Mouse (Mus musculus) myocyte (in vitro differentiated cells): ENCODE results near the gene Slc25a41. TPM values are rescaled to one million over a fixed set of nuclear protein-coding genes. Genes with fewer than 3 reads are reported as not detected.

Experiments
- H3K27me3 ChIP-seq: one replicate; pipeline ENCODE4 v1.6.1; 2011; ENCODE audit not compliant: control insufficient read depth, insufficient read depth, insufficient read length
- H3K36me3 ChIP-seq: one replicate; pipeline ENCODE4 v1.6.1; 2011; ENCODE audit not compliant: control insufficient read depth, insufficient read depth
- H3K4me2 ChIP-seq: one replicate; pipeline ENCODE4 v1.6.1; 2011; ENCODE audit warnings: low read depth, control low read depth
- H3K4me3 ChIP-seq: one replicate; pipeline ENCODE4 v1.5.1; 2011; ENCODE audit warnings: mild to moderate bottlenecking, control low read depth, moderate library complexity
- H3K79me2 ChIP-seq: one replicate; pipeline ENCODE4 v1.6.1; 2011; ENCODE audit not compliant: control insufficient read depth, insufficient read depth
- H3ac ChIP-seq: one replicate; pipeline ENCODE4 v1.6.1; 2011; ENCODE audit not compliant: control insufficient read depth, insufficient read length
- CEBPB ChIP-seq: IDR thresholded peaks from 2 replicates; pipeline ENCODE4 v1.6.1; 2011; ENCODE audit warnings: mild to moderate bottlenecking, moderate library complexity; ENCODE audit not compliant: poor library complexity, insufficient read depth, severe bottlenecking
- E2F4 ChIP-seq: IDR thresholded peaks from one replicate; pipeline ENCODE4 v1.6.1; 2011; ENCODE audit warnings: mild to moderate bottlenecking, control low read depth, moderate library complexity; ENCODE audit not compliant: insufficient read depth
- MAX ChIP-seq: IDR thresholded peaks from one replicate; pipeline ENCODE4 v1.6.1; 2011; ENCODE audit warnings: low read depth, mild to moderate bottlenecking, control low read depth
- MYOD1 ChIP-seq, 3 experiments: IDR thresholded peaks; one replicate each; pipeline ENCODE4 v1.6.1; 2011; ENCODE audit warnings: control low read depth in 2 of 3, low read depth in 2 of 3, mild to moderate bottlenecking in 2 of 3, moderate library complexity in 1 of 3; ENCODE audit not compliant: insufficient read length in 2 of 3, control insufficient read depth in 1 of 3
- MYOG ChIP-seq, 3 experiments: IDR thresholded peaks; one replicate each; pipeline ENCODE4 v1.6.1; 2011; ENCODE audit warnings: control low read depth in 2 of 3, low read depth in 2 of 3, mild to moderate bottlenecking in 2 of 3; ENCODE audit not compliant: insufficient read length in 2 of 3, control insufficient read depth in 1 of 3, insufficient read depth in 1 of 3
- POLR2A ChIP-seq: IDR thresholded peaks from one replicate; pipeline ENCODE4 v1.6.1; 2011; ENCODE audit warnings: low read depth, mild to moderate bottlenecking, control low read depth, moderate library complexity; ENCODE audit not compliant: insufficient read length
- POLR2AphosphoS2 ChIP-seq: IDR thresholded peaks from one replicate; pipeline ENCODE4 v1.6.1; 2011; ENCODE audit warnings: low read depth, control low read depth; ENCODE audit not compliant: insufficient read length
- REST ChIP-seq: IDR thresholded peaks from one replicate; pipeline ENCODE4 v1.6.1; 2011; ENCODE audit warnings: mild to moderate bottlenecking, control low read depth, moderate library complexity; ENCODE audit not compliant: insufficient read depth, insufficient read length
- SRF ChIP-seq: IDR thresholded peaks from one replicate; pipeline ENCODE4 v1.6.1; 2011; ENCODE audit warnings: low read depth; ENCODE audit not compliant: control insufficient read depth, insufficient read length
- TCF12 ChIP-seq: IDR thresholded peaks from one replicate; pipeline ENCODE4 v1.6.1; 2011; ENCODE audit warnings: mild to moderate bottlenecking, control low read depth; ENCODE audit not compliant: poor library complexity, insufficient read depth, severe bottlenecking
- TCF3 ChIP-seq: IDR thresholded peaks from one replicate; pipeline ENCODE4 v1.6.1; 2011; ENCODE audit warnings: low read depth, control low read depth; ENCODE audit not compliant: insufficient read length
- USF1 ChIP-seq: IDR thresholded peaks from one replicate; pipeline ENCODE4 v1.6.1; 2011; ENCODE audit warnings: low read depth, mild to moderate bottlenecking, control low read depth, moderate library complexity
- polyA plus RNA-seq: library from polyadenylated mRNA; unstranded; fragments of >200 nt; fragmentation: generic; extraction: Trizol; gene quantifications from one replicate; pipeline ENCODE4 v1.2.1, GENCODE M21; 2012; ENCODE audit warnings: missing spikeins

Slc25a41 gene
- polyA plus RNA-seq, 1 experiment, result not detected

GRCm38 (mm10) chr17:57031661-57032420 lies 9.6 kb downstream of the Slc25a41 start:
- Histone ChIP-seq H3K36me3 (peaks cover 9% of the 10 kb centered on the region), H3K27me3 (no peaks in the 10 kb centered on the region), H3ac (peak overlapping the region; percentile 63), H3K4me3 (peak overlapping the region; percentile 22), H3K4me2 (peak overlapping the region; percentile 89), H3K79me2 (peaks cover 40% of the 10 kb centered on the region)
- no peak for TF ChIP-seq TCF12
- TF ChIP-seq USF1, result peak; percentile 98
- TF ChIP-seq POLR2A, result peak; percentile 91
- TF ChIP-seq MYOD1 (IDR thresholded peaks at IDR 0.05; ENCODE audit: control insufficient read depth in 1 of 3, insufficient read length in 2 of 3, low read depth in 2 of 3), result peak in 1 of 3 experiments; percentile 13
- peak; percentile 95 for TF ChIP-seq POLR2AphosphoS2
- peak; percentile 3 for TF ChIP-seq SRF
- TF ChIP-seq REST, result no peak
- no peak for TF ChIP-seq TCF3

- H3K36me3 ChIP-seq, result peaks cover 9% of the 10 kb centered on the region
- no peaks in the 10 kb centered on the region for H3K27me3 ChIP-seq
- peaks cover 42% of the 10 kb centered on the region for H3K79me2 ChIP-seq
Observed at GRCm38 (mm10) chr17:57030931-57031660, 10.4 kb downstream of the Slc25a41 start, which contains the start of gene Khsrp. TSS of gene Khsrp (minus strand) at chr17:57031522.

DNA sequence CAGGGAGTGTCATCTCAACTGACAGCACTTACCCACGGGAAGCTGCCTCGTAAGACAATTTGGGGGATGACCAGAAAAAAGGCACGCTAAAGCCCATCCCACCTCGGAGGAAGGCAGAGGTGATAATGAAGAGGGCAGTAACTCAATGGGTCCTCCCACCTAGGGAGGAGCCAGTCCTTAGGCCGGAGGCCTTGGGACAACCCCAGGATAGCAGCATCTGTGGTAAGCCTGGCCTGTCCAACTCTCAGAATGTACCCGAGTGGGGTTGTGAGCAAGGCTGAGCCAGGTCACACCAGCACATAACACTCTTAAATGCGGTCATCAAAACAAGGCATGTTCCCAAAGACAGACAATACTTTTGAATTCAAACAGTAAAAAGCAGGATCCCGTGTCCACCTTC lies 11.8 kb downstream of the Slc25a41 start:
- Histone ChIP-seq H3K4me2 (peak overlapping the region; percentile 95), H3K4me3 (peak overlapping the region; percentile 68), H3K27me3 (no peaks in the 10 kb centered on the region), H3K79me2 (peaks cover 42% of the 10 kb centered on the region), H3K36me3 (peaks cover 20% of the 10 kb centered on the region), H3ac (no peak overlapping the region)
- TF ChIP-seq MYOG (IDR thresholded peaks at IDR 0.05; ENCODE audit: control insufficient read depth in 1 of 3, insufficient read depth in 1 of 3, insufficient read length in 2 of 3, low read depth in 2 of 3), result no peak
- no peak for TF ChIP-seq USF1
- TF ChIP-seq POLR2A, result peak; percentile 14
- no peak for TF ChIP-seq MAX

More at GRCm38 (mm10) chr17:57030931-57031660, 10.4 kb downstream of the Slc25a41 start, which contains the start of gene Khsrp:
- Histone ChIP-seq H3K4me2 (peak within 1 kb of the TSS; percentile 95), H3ac (peak within 1 kb of the TSS; percentile 63), H3K4me3 (peak within 1 kb of the TSS; percentile 68)
- TF ChIP-seq MYOG (IDR thresholded peaks at IDR 0.05; ENCODE audit: control insufficient read depth in 1 of 3, insufficient read depth in 1 of 3, insufficient read length in 2 of 3, low read depth in 2 of 3) (peak in 1 of 3 experiments; percentile 5), POLR2AphosphoS2 (peak; percentile 81), USF1 (peak; percentile 7), SRF (peak; percentile 15), CEBPB (no peak), TCF3 (no peak), POLR2A (peak; percentile 93), E2F4 (no peak), MAX (no peak), MYOD1 (IDR thresholded peaks at IDR 0.05; ENCODE audit: control insufficient read depth in 1 of 3, insufficient read length in 2 of 3, low read depth in 2 of 3) (peak in 1 of 3 experiments; percentile 10), REST (peak; percentile 3), TCF12 (no peak)

GRCm38 (mm10) chr17:57027471-57027870 lies 14.0 kb downstream of the Slc25a41 start:
- no peak for TF ChIP-seq TCF12
- TF ChIP-seq POLR2AphosphoS2, result no peak
- no peak for TF ChIP-seq SRF
- no peak for TF ChIP-seq MAX
- TF ChIP-seq MYOD1 (IDR thresholded peaks at IDR 0.05; ENCODE audit: control insufficient read depth in 1 of 3, insufficient read length in 2 of 3, low read depth in 2 of 3), result no peak
- no peak for TF ChIP-seq USF1
- TF ChIP-seq E2F4, result no peak
- TF ChIP-seq TCF3, result no peak
- TF ChIP-seq POLR2A, result no peak
- no peak for TF ChIP-seq CEBPB
- no peak for TF ChIP-seq MYOG (IDR thresholded peaks at IDR 0.05; ENCODE audit: control insufficient read depth in 1 of 3, insufficient read depth in 1 of 3, insufficient read length in 2 of 3, low read depth in 2 of 3)
- TF ChIP-seq REST, result no peak
- Histone ChIP-seq H3K4me3 (no peak overlapping the region), H3ac (no peak overlapping the region), H3K27me3 (no peaks in the 10 kb centered on the region), H3K4me2 (no peak overlapping the region), H3K36me3 (peaks cover 20% of the 10 kb centered on the region), H3K79me2 (peaks cover 42% of the 10 kb centered on the region)
